Mouse (Mus musculus) intestine, embryonic 15.5 days (tissue): ENCODE measurements around the gene Gsdma3. TPM values are rescaled to one million over a fixed set of nuclear protein-coding genes. Genes with fewer than 3 reads are reported as not detected.
"Not testable (repeated sequence)": the region's sequence is repeated elsewhere in the genome, so short reads cannot be mapped to it uniquely, and the experiment has no call there.

ENCODE experiments used
- ATAC-seq: fragments of 200-750 bp; cut with Nextera tagmentation; 2 replicates; pipeline ENCODE4 v1.8.0; 2017; ENCODE audit warnings: moderate TSS enrichment, moderate library complexity
- H3K27ac ChIP-seq: fragments of 300-500 bp; sonication (generic); 2 replicates; pipeline ENCODE4 v1.5.1; 2015; ENCODE audit warnings: mild to moderate bottlenecking, inconsistent platforms
- H3K27me3 ChIP-seq: fragments of 300-500 bp; sonication (generic); replicated peaks from 2 replicates; pipeline ENCODE4 v1.6.1; 2015; ENCODE audit warnings: inconsistent platforms
- H3K36me3 ChIP-seq: fragments of 300-500 bp; sonication (generic); 2 replicates; pipeline ENCODE4 v1.6.1; 2015; ENCODE audit warnings: inconsistent platforms
- H3K4me1 ChIP-seq: fragments of 300-500 bp; sonication (generic); replicated peaks from 2 replicates; pipeline ENCODE4 v1.6.1; 2015; ENCODE audit warnings: inconsistent platforms
- H3K4me2 ChIP-seq: fragments of 300-500 bp; sonication (generic); replicated peaks from 2 replicates; pipeline ENCODE4 v1.6.1; 2015; ENCODE audit warnings: mild to moderate bottlenecking, inconsistent platforms
- H3K4me3 ChIP-seq: fragments of 300-500 bp; sonication (generic); replicated peaks from 2 replicates; pipeline ENCODE4 v1.5.1; 2015; ENCODE audit warnings: inconsistent platforms
- H3K9ac ChIP-seq: fragments of 300-500 bp; sonication (generic); 2 replicates; pipeline ENCODE4 v1.6.1; 2015; ENCODE audit warnings: inconsistent platforms
- H3K9me3 ChIP-seq: fragments of 300-500 bp; sonication (generic); 2 replicates; pipeline ENCODE4 v1.6.1; 2016; ENCODE audit warnings: inconsistent platforms
- WGBS: fragments of 180-500 bp; shearing (Covaris S2); methylation state at CpG from one replicate; pipeline ENCODE4 v1.1.7; 2015; 5-methylcytosine and 5-hydroxymethylcytosine counted together
- polyA plus RNA-seq: library from polyadenylated mRNA; unstranded; fragments of >200 nt; fragmentation: Nextera tagmentation; extraction: Ambion mirVana; gene quantifications from 2 replicates; pipeline ENCODE4 v1.2.1, GENCODE M21; 2015

Gsdma3 gene
- polyA plus RNA-seq, 1 experiment from 2014 or later: not detected

- ATAC-seq: no peak
- peaks cover 11% of the 10 kb centered on the region; the same call in 1 of the 2 replicates for H3K4me1 ChIP-seq
- H3K36me3 ChIP-seq: no peaks in the 10 kb centered on the region
- peaks cover 12% of the 10 kb centered on the region for H3K27me3 ChIP-seq
- no peak overlapping the region for H3K4me2 ChIP-seq
- WGBS: 67% methylated on average over 18 of the region's 18 CpGs
- H3K4me3 ChIP-seq: no peak overlapping the region
- H3K9me3 ChIP-seq: no peaks in the 10 kb centered on the region
- H3K27ac ChIP-seq: no peak overlapping the region
- no peak overlapping the region for H3K9ac ChIP-seq
Observed at GRCm38 (mm10) chr11:98598851-98599290, 27.3 kb upstream of the Gsdma3 start.

- WGBS: 35% methylated on average over 18 of the region's 18 CpGs
Observed at GRCm38 (mm10) chr11:98599291-98599690, 26.9 kb upstream of the Gsdma3 start.

GRCm38 (mm10) chr11:98602090-98602690 lies 24.0 kb upstream of the Gsdma3 start:
- ATAC-seq: peak; percentile 85
- H3K4me2 ChIP-seq: peak overlapping the region; percentile 69
- no peak overlapping the region for H3K27ac ChIP-seq
- H3K9me3 ChIP-seq: no peaks in the 10 kb centered on the region
- H3K36me3 ChIP-seq: no peaks in the 10 kb centered on the region
- peaks cover 11% of the 10 kb centered on the region; the same call in 1 of the 2 replicates for H3K4me1 ChIP-seq
- 0 out of 2 replicates have a peak overlapping the region, but pooled peaks have one; percentile 6 for H3K9ac ChIP-seq
- WGBS: 2% methylated on average over 20 of the region's 20 CpGs
- peaks cover 12% of the 10 kb centered on the region for H3K27me3 ChIP-seq
- peak overlapping the region; percentile 40 for H3K4me3 ChIP-seq

More at GRCm38 (mm10) chr11:98599291-98599690, 26.9 kb upstream of the Gsdma3 start:
- H3K4me1 ChIP-seq: peaks cover 11% of the 10 kb centered on the region; the same call in 1 of the 2 replicates
- H3K36me3 ChIP-seq: no peaks in the 10 kb centered on the region
- H3K27me3 ChIP-seq: peaks cover 12% of the 10 kb centered on the region
- no peak for ATAC-seq
- H3K9me3 ChIP-seq: no peaks in the 10 kb centered on the region
- H3K9ac ChIP-seq: no peak overlapping the region
- no peak overlapping the region for H3K4me3 ChIP-seq
- no peak overlapping the region for H3K27ac ChIP-seq
- H3K4me2 ChIP-seq: no peak overlapping the region

GRCm38 (mm10) chr11:98603953-98604352 lies 22.2 kb upstream of the Gsdma3 start:
- Histone ChIP-seq H3K4me2 (no peak overlapping the region), H3K4me3 (no peak overlapping the region), H3K27me3 (peaks cover 6% of the 10 kb centered on the region; the same call in 1 of the 2 replicates), H3K27ac (no peak overlapping the region), H3K36me3 (no peaks in the 10 kb centered on the region), H3K9ac (no peak overlapping the region), H3K4me1 (peaks cover 11% of the 10 kb centered on the region; the same call in 1 of the 2 replicates), H3K9me3 (no peaks in the 10 kb centered on the region)
- 86% methylated on average over 2 of the region's 2 CpGs for WGBS
- no peak for ATAC-seq

- H3K4me3 ChIP-seq, H3K36me3 ChIP-seq, H3K4me2 ChIP-seq, H3K27ac ChIP-seq, H3K9ac ChIP-seq, H3K27me3 ChIP-seq, H3K9me3 ChIP-seq, ATAC-seq: not testable (repeated sequence)
- peaks cover 11% of the 10 kb centered on the region; the same call in 1 of the 2 replicates for H3K4me1 ChIP-seq
- WGBS: 67% methylated on average over 6 of the region's 6 CpGs
Observed at GRCm38 (mm10) chr11:98604911-98605310, 21.2 kb upstream of the Gsdma3 start.

GRCm38 (mm10) chr11:98606763-98607162 lies 19.4 kb upstream of the Gsdma3 start:
- Histone ChIP-seq H3K27ac (no peak overlapping the region), H3K9ac (no peak overlapping the region), H3K4me1 (peaks cover 7% of the 10 kb centered on the region; the same call in 1 of the 2 replicates), H3K36me3 (no peaks in the 10 kb centered on the region), H3K4me3 (no peak overlapping the region), H3K27me3 (no peaks in the 10 kb centered on the region), H3K4me2 (no peak overlapping the region), H3K9me3 (no peaks in the 10 kb centered on the region)
- 8% methylated on average over 3 of the region's 3 CpGs for WGBS
- ATAC-seq: 0 out of 2 replicates have a peak, but pooled peaks have one; percentile 47

- WGBS: 92% methylated on average over 13 of the region's 13 CpGs
- no peak overlapping the region for H3K4me2 ChIP-seq
- no peak overlapping the region for H3K9ac ChIP-seq
- no peak overlapping the region for H3K27ac ChIP-seq
- H3K27me3 ChIP-seq: no peaks in the 10 kb centered on the region
- no peaks in the 10 kb centered on the region for H3K36me3 ChIP-seq
- ATAC-seq: no peak
- no peak overlapping the region for H3K4me3 ChIP-seq
- no peaks in the 10 kb centered on the region for H3K9me3 ChIP-seq
- H3K4me1 ChIP-seq: no peaks in the 10 kb centered on the region
Observed at GRCm38 (mm10) chr11:98620791-98621190, 5.4 kb upstream of the Gsdma3 start.

- not testable (repeated sequence) for H3K4me2 ChIP-seq, H3K4me1 ChIP-seq, H3K27ac ChIP-seq, H3K27me3 ChIP-seq, H3K9ac ChIP-seq, ATAC-seq, H3K4me3 ChIP-seq, H3K36me3 ChIP-seq, H3K9me3 ChIP-seq
- 75% methylated on average over 6 of the region's 6 CpGs for WGBS
Observed at GRCm38 (mm10) chr11:98623981-98624380, 2.2 kb upstream of the Gsdma3 start.

GRCm38 (mm10) chr11:98624381-98624780 lies 1.8 kb upstream of the Gsdma3 start:
- not testable (repeated sequence) for H3K27ac ChIP-seq, H3K36me3 ChIP-seq, ATAC-seq, H3K4me1 ChIP-seq, H3K4me3 ChIP-seq, H3K27me3 ChIP-seq, H3K9ac ChIP-seq, H3K9me3 ChIP-seq, H3K4me2 ChIP-seq
- WGBS: 91% methylated on average over 2 of the region's 2 CpGs

- no peak for ATAC-seq
- no peak overlapping the region for H3K27ac ChIP-seq
- 95% methylated on average over 3 of the region's 3 CpGs for WGBS
- H3K36me3 ChIP-seq: no peaks in the 10 kb centered on the region
- no peaks in the 10 kb centered on the region for H3K9me3 ChIP-seq
- H3K9ac ChIP-seq: no peak overlapping the region
- H3K4me2 ChIP-seq: no peak overlapping the region
- H3K4me3 ChIP-seq: no peak overlapping the region
- H3K27me3 ChIP-seq: no peaks in the 10 kb centered on the region
- no peaks in the 10 kb centered on the region for H3K4me1 ChIP-seq
Observed at GRCm38 (mm10) chr11:98628706-98629105, 2.5 kb downstream of the Gsdma3 start.

GRCm38 (mm10) chr11:98630646-98631045 lies 4.5 kb downstream of the Gsdma3 start:
- Histone ChIP-seq H3K36me3 (no peaks in the 10 kb centered on the region), H3K9ac (no peak overlapping the region), H3K4me1 (no peaks in the 10 kb centered on the region), H3K27me3 (no peaks in the 10 kb centered on the region), H3K27ac (no peak overlapping the region), H3K4me2 (no peak overlapping the region), H3K4me3 (no peak overlapping the region), H3K9me3 (no peaks in the 10 kb centered on the region)
- ATAC-seq: no peak
- WGBS: 82% methylated on average over 5 of the region's 5 CpGs

GRCm38 (mm10) chr11:98635312-98635970 lies 9.3 kb downstream of the Gsdma3 start:
- H3K27me3 ChIP-seq, H3K4me2 ChIP-seq, H3K36me3 ChIP-seq, ATAC-seq, H3K27ac ChIP-seq, H3K4me1 ChIP-seq, H3K9ac ChIP-seq, H3K9me3 ChIP-seq, H3K4me3 ChIP-seq: not testable (repeated sequence)
- 36% methylated on average over 10 of the region's 10 CpGs for WGBS

- Histone ChIP-seq H3K4me2 (no peak overlapping the region), H3K36me3 (no peaks in the 10 kb centered on the region), H3K9me3 (no peaks in the 10 kb centered on the region), H3K27ac (no peak overlapping the region), H3K4me3 (no peak overlapping the region), H3K4me1 (no peaks in the 10 kb centered on the region), H3K27me3 (no peaks in the 10 kb centered on the region), H3K9ac (no peak overlapping the region)
- no peak for ATAC-seq
- 67% methylated on average over 1 of the region's 1 CpGs for WGBS
Observed at GRCm38 (mm10) chr11:98637501-98637900, 11.3 kb downstream of the Gsdma3 start.
